Mouse (Mus musculus): ENCODE data around the gene Scd1. TPM values are rescaled to one million over a fixed set of nuclear protein-coding genes. Genes with fewer than 3 reads are reported as not detected.

The Scd1 gene
- 3.5 and 5.0 TPM in 2 replicates for polyA plus RNA-seq (2015; fragmentation: Nextera tagmentation; extraction: Ambion mirVana)

DNA sequence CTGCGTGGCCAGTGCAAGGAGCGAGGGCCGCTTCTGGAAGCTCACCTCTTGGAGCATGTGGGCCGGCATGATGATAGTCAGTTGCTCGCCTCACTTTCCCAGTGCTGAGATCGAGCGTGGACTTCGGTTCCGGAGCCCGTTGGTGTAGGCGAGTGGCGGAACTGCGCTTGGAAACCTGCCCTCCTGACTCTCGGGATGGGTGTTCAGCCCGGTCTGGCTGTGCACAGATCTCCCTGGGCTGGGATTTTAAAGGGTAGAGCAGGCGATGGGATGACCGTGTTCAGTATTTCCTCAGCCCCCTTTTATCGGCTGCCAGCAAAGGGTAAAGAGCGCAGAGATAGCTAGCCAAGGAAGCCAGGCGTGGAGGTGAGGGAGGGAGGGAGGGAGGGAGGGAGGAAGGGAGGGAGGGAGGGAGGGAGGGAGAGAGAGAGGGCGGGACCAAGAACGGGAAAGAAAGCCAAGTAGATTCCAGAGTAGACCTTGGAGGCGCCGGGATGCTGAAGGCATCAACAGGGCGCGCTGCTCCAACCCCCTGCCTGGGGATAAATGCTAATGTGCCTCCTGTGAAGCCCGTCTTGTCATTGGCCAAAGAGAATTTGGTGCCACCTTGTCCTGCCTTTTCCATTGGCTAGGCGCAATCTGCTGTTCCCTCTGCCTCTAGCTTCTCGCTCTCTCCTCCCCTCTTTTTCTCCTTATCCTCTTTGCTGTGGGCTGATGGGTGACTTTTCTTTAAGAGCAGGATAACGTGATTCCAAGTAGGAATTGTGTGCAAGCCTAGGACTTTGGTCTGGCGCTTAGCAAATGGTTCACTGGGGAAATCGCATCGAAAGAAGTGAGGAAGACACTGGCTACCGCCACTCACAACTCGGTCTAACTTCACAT lies at the start of gene Scd1:
Gene Scd1, minus strand, starts transcription at position 539 of the 882 bp plus-strand sequence.
- H3K4me2 ChIP-seq (replicated peaks), result peak within 1 kb of the TSS; percentile 93
- peaks cover 6% of the 10 kb centered on the region for H3K36me3 ChIP-seq
- H3K4me1 ChIP-seq (replicated peaks), result peaks cover 28% of the 10 kb centered on the region
- H3K9ac ChIP-seq (replicated peaks), result peak within 1 kb of the TSS; percentile 69
- peak within 1 kb of the TSS; percentile 74 for H3K27ac ChIP-seq
- peak; percentile 96 for ATAC-seq
- peaks cover 9% of the 10 kb centered on the region; the same call in 1 of the 2 replicates for H3K27me3 ChIP-seq
- H3K4me3 ChIP-seq (replicated peaks), result peak within 1 kb of the TSS; percentile 56
- WGBS, result under 1% methylated on average over 35 of the region's 35 CpGs
- H3K9me3 ChIP-seq, result no peaks in the 10 kb centered on the region

DNA sequence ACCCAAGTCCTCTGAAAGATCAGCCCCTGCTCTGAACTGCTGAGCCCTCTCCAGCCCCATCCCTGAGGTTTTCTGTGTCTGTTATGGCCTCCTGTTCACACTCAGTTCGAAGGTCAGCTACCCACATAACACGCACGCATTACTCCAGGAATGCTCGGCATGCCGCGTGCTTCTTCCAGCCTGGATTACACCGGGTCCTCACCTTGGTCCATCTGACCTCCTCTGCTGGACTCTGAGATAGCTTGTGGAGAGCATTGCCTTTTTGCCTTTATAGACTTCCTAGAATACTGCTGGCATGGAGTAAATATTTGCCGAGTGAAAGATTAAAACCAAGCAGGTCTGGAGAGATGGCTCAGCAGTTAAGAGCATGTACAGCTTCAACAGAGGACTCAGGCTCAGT lies 47.7 kb upstream of the Scd1 start:
- no peak overlapping the region for H3K4me2 ChIP-seq (replicated peaks)
- no peak for ATAC-seq
- no peaks in the 10 kb centered on the region for H3K4me1 ChIP-seq (replicated peaks)
- no peaks in the 10 kb centered on the region for H3K36me3 ChIP-seq
- H3K4me3 ChIP-seq (replicated peaks), result no peak overlapping the region
- H3K9ac ChIP-seq (replicated peaks), result no peak overlapping the region
- 0 out of 2 replicates have a peak, but pooled peaks cover 2% of the 10 kb centered on the region for H3K27me3 ChIP-seq
- no peaks in the 10 kb centered on the region for H3K9me3 ChIP-seq
- 91% methylated on average over 8 of the region's 8 CpGs for WGBS
- no peak overlapping the region for H3K27ac ChIP-seq

DNA sequence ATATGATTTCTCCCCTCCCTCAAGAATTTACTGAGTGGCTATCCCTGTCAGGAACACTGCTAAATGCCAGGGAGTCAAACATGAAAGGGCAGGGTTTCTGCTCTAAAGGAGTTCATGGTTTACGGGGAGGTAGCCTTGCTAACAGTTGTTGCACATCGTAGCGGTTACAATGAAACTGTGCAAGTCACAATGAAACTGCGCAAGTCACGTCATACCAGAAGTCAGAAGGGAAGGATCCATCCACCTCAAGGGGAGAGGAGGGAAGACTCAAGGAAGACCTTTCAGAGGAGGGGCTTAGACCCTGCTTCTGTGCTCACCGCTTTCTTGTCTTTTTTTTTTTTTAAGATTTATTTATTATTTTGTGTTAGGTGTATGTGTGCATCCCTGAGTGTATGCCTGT lies 47.2 kb upstream of the Scd1 start:
- WGBS, result 90% methylated on average over 6 of the region's 6 CpGs
- no peak for ATAC-seq

DNA sequence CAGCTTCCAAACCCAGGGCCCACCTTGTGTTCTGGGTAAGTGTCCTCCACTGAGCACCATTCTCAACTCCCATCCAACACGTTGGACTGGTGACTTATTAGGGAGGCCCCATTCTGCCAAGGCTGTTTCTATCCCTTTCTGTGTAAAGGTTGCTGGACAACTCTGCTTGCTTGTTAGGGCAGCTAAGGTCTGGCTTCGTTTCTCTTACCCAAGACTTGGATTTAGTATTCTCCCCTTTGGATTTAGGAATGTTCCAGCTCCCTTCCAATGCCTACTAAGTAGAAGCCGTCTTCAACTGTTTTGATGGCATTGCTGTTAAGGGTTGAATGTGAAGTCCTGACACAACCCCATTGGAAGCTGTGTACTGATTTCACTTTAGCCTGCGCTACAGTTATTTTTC lies 40.2 kb upstream of the Scd1 start:
- H3K27ac ChIP-seq, result no peak overlapping the region
- no peak overlapping the region for H3K9ac ChIP-seq (replicated peaks)
- no peak overlapping the region for H3K4me2 ChIP-seq (replicated peaks)
- no peaks in the 10 kb centered on the region for H3K27me3 ChIP-seq
- no peaks in the 10 kb centered on the region for H3K4me1 ChIP-seq (replicated peaks)
- ATAC-seq, result no peak
- no peak overlapping the region for H3K4me3 ChIP-seq (replicated peaks)
- no peaks in the 10 kb centered on the region for H3K9me3 ChIP-seq
- 84% methylated on average over 4 of the region's 4 CpGs for WGBS
- no peaks in the 10 kb centered on the region for H3K36me3 ChIP-seq

More for the DNA sequence above, 47.2 kb upstream of the Scd1 start:
- Histone ChIP-seq H3K36me3 (no peaks in the 10 kb centered on the region), H3K4me2 (replicated peaks) (no peak overlapping the region), H3K9me3 (no peaks in the 10 kb centered on the region), H3K9ac (replicated peaks) (no peak overlapping the region), H3K4me1 (replicated peaks) (no peaks in the 10 kb centered on the region), H3K27me3 (0 out of 2 replicates have a peak, but pooled peaks cover 2% of the 10 kb centered on the region), H3K4me3 (replicated peaks) (no peak overlapping the region), H3K27ac (no peak overlapping the region)

DNA sequence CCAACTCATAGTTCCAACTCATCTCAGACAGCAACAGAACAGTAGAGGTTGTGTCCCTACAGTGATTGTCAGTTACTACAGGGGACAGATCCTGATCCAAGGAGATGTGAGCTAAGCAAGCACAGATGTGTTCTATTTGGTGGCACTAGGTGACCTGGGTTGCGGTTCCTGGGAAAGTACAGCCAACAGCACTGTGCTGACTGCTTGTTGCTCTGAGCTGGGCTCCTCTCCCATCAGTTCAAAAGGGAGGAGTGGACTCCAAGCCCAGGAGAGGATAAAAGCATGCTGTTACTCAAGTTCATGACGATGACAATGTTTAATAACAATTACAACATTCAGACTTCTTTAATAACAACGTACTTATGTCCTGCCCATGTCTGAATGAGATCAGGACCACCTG lies 38.1 kb upstream of the Scd1 start:
- H3K27ac ChIP-seq, result no peak overlapping the region
- no peak overlapping the region for H3K4me2 ChIP-seq (replicated peaks)
- no peak overlapping the region for H3K9ac ChIP-seq (replicated peaks)
- no peaks in the 10 kb centered on the region for H3K36me3 ChIP-seq
- H3K27me3 ChIP-seq, result no peaks in the 10 kb centered on the region
- WGBS, result 96% methylated on average over 3 of the region's 3 CpGs
- ATAC-seq, result no peak
- H3K4me1 ChIP-seq (replicated peaks), result no peaks in the 10 kb centered on the region
- no peaks in the 10 kb centered on the region for H3K9me3 ChIP-seq
- no peak overlapping the region for H3K4me3 ChIP-seq (replicated peaks)

DNA sequence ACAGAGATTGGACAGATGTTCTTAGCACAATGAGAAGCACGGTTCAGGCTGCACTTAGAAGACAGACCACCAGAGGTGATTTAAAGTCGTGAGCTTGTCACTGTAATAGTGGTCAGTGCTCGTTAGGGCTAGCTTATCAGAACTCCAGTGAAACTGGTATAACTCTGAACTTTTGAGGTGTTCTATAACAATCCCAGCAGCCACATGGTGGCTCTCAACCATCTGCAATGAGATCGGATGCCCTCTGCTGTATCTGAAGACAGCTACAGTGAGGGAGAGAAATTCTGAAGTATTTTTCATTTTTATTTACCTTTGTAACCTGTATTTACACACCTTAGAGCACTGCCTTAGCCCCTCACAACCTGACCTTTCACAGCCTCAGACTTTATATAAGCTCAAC lies 31.6 kb upstream of the Scd1 start:
- Histone ChIP-seq H3K4me1 (replicated peaks) (no peaks in the 10 kb centered on the region), H3K9me3 (no peaks in the 10 kb centered on the region), H3K36me3 (no peaks in the 10 kb centered on the region), H3K27ac (no peak overlapping the region), H3K4me3 (replicated peaks) (no peak overlapping the region), H3K4me2 (replicated peaks) (no peak overlapping the region), H3K27me3 (no peaks in the 10 kb centered on the region), H3K9ac (replicated peaks) (no peak overlapping the region)
- ATAC-seq, result no peak
- 62% methylated on average over 4 of the region's 4 CpGs for WGBS

DNA sequence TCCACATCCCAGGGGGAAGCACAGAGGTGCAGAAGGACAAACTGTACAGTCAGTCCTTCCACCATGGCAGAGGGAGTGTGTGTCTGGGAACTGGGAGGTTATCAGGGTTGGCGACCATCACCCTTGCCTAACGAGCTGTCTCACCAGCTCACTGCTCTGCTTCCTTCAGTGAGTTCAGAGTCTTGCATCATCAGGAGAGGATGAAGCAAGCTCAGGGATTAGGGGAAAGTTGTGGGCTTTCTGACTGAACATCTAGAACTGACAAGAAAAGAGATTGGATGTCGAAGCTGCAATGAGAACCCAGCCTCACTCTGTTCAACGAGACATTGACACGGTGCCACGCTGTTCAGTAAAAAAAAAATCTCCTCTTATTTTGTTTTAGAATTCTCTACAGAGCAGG lies 30.3 kb upstream of the Scd1 start:
- whole genome bisulfite sequencing, result 90% methylated on average over 6 of the region's 6 CpGs
- no peaks in the 10 kb centered on the region for H3K27me3 ChIP-seq
- no peak overlapping the region for H3K27ac ChIP-seq
- H3K9me3 ChIP-seq, result no peaks in the 10 kb centered on the region
- no peak overlapping the region for H3K9ac ChIP-seq (replicated peaks)
- no peak overlapping the region for H3K4me2 ChIP-seq (replicated peaks)
- H3K36me3 ChIP-seq, result no peaks in the 10 kb centered on the region
- H3K4me1 ChIP-seq (replicated peaks), result no peaks in the 10 kb centered on the region
- no peak overlapping the region for H3K4me3 ChIP-seq (replicated peaks)
- ATAC-seq, result no peak

DNA sequence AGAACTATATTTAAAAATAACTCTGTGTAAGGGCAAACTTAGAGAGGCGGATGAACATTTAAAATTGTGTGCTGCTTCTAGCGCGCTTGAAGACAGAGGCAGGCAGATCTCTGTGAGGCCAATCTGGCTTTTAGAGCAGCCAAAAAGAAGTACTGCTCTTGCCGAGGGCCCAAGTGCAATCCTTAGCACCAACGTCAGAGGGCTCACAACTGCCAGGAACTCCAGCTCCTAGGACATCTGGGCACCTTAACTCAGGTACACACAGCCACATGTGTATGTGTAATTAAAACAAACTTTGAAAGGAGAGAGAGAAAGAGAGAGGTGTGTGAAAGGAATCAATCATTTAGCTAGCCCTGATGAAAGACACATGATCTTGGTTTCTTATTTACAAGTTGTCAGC lies 24.4 kb upstream of the Scd1 start:
- H3K27ac ChIP-seq, result no peak overlapping the region
- no peaks in the 10 kb centered on the region for H3K27me3 ChIP-seq
- no peaks in the 10 kb centered on the region for H3K36me3 ChIP-seq
- H3K4me2 ChIP-seq (replicated peaks), result no peak overlapping the region
- no peaks in the 10 kb centered on the region for H3K4me1 ChIP-seq (replicated peaks)
- 85% methylated on average over 5 of the region's 5 CpGs for WGBS
- no peak overlapping the region for H3K4me3 ChIP-seq (replicated peaks)
- no peaks in the 10 kb centered on the region for H3K9me3 ChIP-seq
- no peak for ATAC-seq
- no peak overlapping the region for H3K9ac ChIP-seq (replicated peaks)

DNA sequence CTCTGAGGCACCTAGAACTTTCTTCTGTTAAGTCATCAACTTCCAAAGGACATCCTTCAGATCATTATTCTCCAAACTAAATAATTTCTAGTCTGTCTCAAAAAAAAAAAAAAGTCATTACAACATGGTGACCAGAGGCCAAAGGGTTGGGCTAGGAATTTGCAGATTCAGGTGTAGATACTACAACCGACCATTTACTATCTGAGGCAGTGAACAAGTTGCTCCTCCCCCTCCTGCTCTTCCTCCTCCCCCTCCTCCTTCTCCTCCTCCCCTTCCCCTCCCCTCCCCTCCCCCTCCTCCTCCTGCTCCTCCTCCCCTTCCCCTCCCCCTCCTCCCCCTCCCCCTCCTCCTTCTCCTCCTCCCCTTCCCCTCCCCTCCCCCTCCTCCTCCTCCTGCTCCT lies 20.0 kb upstream of the Scd1 start:
- Histone ChIP-seq H3K27me3 (no peaks in the 10 kb centered on the region), H3K36me3 (no peaks in the 10 kb centered on the region), H3K4me2 (replicated peaks) (no peak overlapping the region), H3K4me3 (replicated peaks) (no peak overlapping the region), H3K9me3 (no peaks in the 10 kb centered on the region), H3K9ac (replicated peaks) (no peak overlapping the region), H3K4me1 (replicated peaks) (no peaks in the 10 kb centered on the region), H3K27ac (no peak overlapping the region)
- 88% methylated on average over 1 of the region's 1 CpGs for WGBS
- no peak for ATAC-seq

DNA sequence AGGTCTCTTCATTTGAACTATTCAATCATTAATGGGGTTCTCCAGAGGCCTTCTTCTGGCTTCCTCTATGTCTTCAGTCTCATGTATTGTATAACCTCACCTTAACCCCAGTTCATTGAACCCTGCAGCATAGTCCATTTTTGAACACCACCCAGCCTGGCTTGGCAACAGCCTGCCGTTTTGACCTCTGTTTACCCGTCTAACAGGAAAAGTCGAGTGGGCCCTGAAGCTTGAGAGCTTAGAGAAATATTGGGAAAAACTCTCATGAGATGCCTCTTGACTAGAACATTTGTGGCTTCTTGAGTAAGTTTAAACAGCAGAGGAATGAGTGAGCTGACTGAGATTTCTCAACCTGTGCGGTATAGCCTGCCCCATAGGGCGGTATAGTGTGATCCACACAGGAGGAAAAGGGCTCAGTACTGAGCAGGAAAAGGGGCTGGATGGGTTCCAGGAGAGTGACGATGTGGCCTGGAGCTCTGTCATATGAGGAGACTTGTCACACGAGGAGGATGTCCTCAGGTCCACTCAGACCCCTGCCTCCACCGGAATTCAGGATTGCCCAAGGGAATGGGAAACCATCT lies 14.5 kb upstream of the Scd1 start:
- H3K27ac ChIP-seq, result no peak overlapping the region
- no peaks in the 10 kb centered on the region for H3K9me3 ChIP-seq
- WGBS, result 87% methylated on average over 8 of the region's 8 CpGs
- ATAC-seq, result no peak
- H3K36me3 ChIP-seq, result no peaks in the 10 kb centered on the region
- H3K9ac ChIP-seq (replicated peaks), result no peak overlapping the region
- no peaks in the 10 kb centered on the region for H3K4me1 ChIP-seq (replicated peaks)
- H3K4me3 ChIP-seq (replicated peaks), result no peak overlapping the region
- no peaks in the 10 kb centered on the region; the same call in 1 of the 2 replicates for H3K27me3 ChIP-seq
- H3K4me2 ChIP-seq (replicated peaks), result no peak overlapping the region

DNA sequence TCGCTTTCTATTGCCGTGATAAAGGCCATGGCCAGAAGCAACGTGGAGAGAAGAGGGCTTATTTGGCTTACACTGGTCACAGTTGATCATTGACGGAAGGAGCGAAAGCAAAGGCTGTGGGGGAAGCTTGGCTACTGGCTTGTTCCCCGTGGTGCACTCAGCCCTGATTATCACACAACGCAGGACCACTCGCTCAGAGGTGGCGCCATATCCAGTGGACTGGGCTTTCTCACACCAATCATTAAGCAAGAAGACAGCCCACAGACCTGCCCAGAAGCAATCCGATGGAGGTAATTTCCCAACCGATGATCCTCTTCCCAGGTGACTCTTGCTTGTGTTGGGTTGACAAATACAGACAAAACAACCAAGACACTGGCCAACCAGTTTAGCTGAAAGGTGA lies 11.9 kb upstream of the Scd1 start:
- 58% methylated on average over 11 of the region's 11 CpGs for WGBS
- ATAC-seq, result no peak
- Histone ChIP-seq H3K4me3 (replicated peaks) (no peak overlapping the region), H3K4me1 (replicated peaks) (no peaks in the 10 kb centered on the region), H3K9me3 (no peaks in the 10 kb centered on the region), H3K4me2 (replicated peaks) (no peak overlapping the region), H3K27ac (no peak overlapping the region), H3K27me3 (no peaks in the 10 kb centered on the region; the same call in none of the 2 replicates), H3K36me3 (no peaks in the 10 kb centered on the region), H3K9ac (replicated peaks) (0 out of 2 replicates have a peak overlapping the region, but pooled peaks have one; percentile 14)

DNA sequence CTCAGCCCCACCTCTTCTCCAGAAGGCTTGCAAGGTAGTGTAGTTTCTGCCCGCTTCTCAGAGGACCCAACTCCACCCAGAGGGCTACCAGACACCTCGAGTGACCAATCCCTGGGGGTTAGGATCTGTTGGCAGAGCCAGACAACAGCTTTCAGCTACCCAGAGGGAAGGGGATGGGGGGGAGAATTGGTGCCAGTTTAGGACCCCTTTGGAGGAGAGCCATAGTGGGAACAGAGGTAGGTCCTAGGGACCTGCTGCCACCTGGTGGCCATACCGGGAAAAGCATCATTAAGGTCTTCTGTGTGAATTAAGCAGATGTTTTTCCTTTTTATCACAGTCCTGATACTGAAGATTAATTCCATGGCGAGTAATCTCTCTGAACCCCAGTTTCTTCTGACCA lies 11.3 kb upstream of the Scd1 start:
- Histone ChIP-seq H3K4me3 (replicated peaks) (no peak overlapping the region), H3K27me3 (no peaks in the 10 kb centered on the region; the same call in none of the 2 replicates), H3K9me3 (no peaks in the 10 kb centered on the region), H3K27ac (no peak overlapping the region), H3K9ac (replicated peaks) (no peak overlapping the region), H3K4me1 (replicated peaks) (no peaks in the 10 kb centered on the region), H3K4me2 (replicated peaks) (no peak overlapping the region), H3K36me3 (no peaks in the 10 kb centered on the region)
- 22% methylated on average over 4 of the region's 4 CpGs for WGBS
- ATAC-seq, result 0 out of 2 replicates have a peak, but pooled peaks have one; percentile 17
